Mouse (Mus musculus) stomach, postnatal 0 days (tissue): ENCODE measurements around the gene Zfp874a. TPM values are rescaled to one million over a fixed set of nuclear protein-coding genes. Genes with fewer than 3 reads are reported as not detected.
A peak's percentile ranks its signal among the peaks of the same experiment; 100 is the strongest.
"Not testable (repeated sequence)": the region's sequence is repeated elsewhere in the genome, so short reads cannot be mapped to it uniquely, and the experiment has no call there.

Experiments
- ATAC-seq: fragments of 200-750 bp; cut with Nextera tagmentation; 2 replicates; pipeline ENCODE4 v1.8.0; 2017; ENCODE audit not compliant: low FRiP score, low TSS enrichment
- DNase-seq: peaks from one replicate; pipeline ENCODE4 v3.0.0-alpha.2; 2016; ENCODE audit warnings: low spot score
- H3K27ac ChIP-seq: fragments of 300-500 bp; sonication (generic); replicated peaks from 2 replicates; pipeline ENCODE4 v1.5.1; 2014; ENCODE audit warnings: mild to moderate bottlenecking, control low read depth
- H3K27me3 ChIP-seq: fragments of 300-500 bp; sonication (generic); 2 replicates; pipeline ENCODE4 v1.6.1; 2014; ENCODE audit warnings: low read length; ENCODE audit not compliant: control insufficient read depth, insufficient read depth
- H3K36me3 ChIP-seq: fragments of 300-500 bp; sonication (generic); 2 replicates; pipeline ENCODE4 v1.6.1; 2014; ENCODE audit warnings: low read length, mixed read lengths; ENCODE audit not compliant: control insufficient read depth, insufficient read depth
- H3K4me1 ChIP-seq: fragments of 300-500 bp; sonication (generic); replicated peaks from 2 replicates; pipeline ENCODE4 v1.6.1; 2014; ENCODE audit warnings: antibody characterized with exemption; ENCODE audit not compliant: control insufficient read depth, insufficient read depth
- H3K4me2 ChIP-seq: fragments of 300-500 bp; sonication (generic); replicated peaks from 2 replicates; pipeline ENCODE4 v1.6.1; 2014; ENCODE audit warnings: low read depth, mild to moderate bottlenecking, control low read depth, moderate library complexity
- H3K4me3 ChIP-seq: fragments of 300-500 bp; sonication (generic); 2 replicates; pipeline ENCODE4 v1.5.1; 2014; ENCODE audit warnings: low read depth, low read length, control low read depth
- H3K9ac ChIP-seq: fragments of 300-500 bp; sonication (generic); 2 replicates; pipeline ENCODE4 v1.6.1; 2014; ENCODE audit warnings: mild to moderate bottlenecking, low read length, control low read depth, mixed read lengths
- H3K9me3 ChIP-seq: fragments of 300-500 bp; sonication (generic); 2 replicates; pipeline ENCODE4 v1.6.1; 2016; ENCODE audit warnings: low read length; ENCODE audit not compliant: control insufficient read depth
- CTCF ChIP-seq: IDR thresholded peaks from 2 replicates; pipeline ENCODE4 v1.5.1; 2016; ENCODE audit warnings: antibody characterized with exemption, low read depth, mild to moderate bottlenecking, moderate library complexity
- EP300 ChIP-seq: optimal IDR thresholded peaks from 2 replicates; pipeline ENCODE3; 2016; ENCODE audit warnings: antibody characterized with exemption
- WGBS: fragments of 180-500 bp; shearing (Covaris S2); extraction: QIAGEN DNeasy Blood & Tissue Kit; methylation state at CpG from one replicate; pipeline ENCODE4 v1.1.7; 2014; 5-methylcytosine and 5-hydroxymethylcytosine counted together
- polyA plus RNA-seq: library from polyadenylated mRNA; unstranded; fragments of >200 nt; fragmentation: Nextera tagmentation; extraction: Ambion mirVana; gene quantifications from 2 replicates; pipeline ENCODE4 v1.2.1, GENCODE M21; 2015

Gene Zfp874a
- polyA plus RNA-seq, 1 experiment from 2014 or later: 4.6 TPM

DNA sequence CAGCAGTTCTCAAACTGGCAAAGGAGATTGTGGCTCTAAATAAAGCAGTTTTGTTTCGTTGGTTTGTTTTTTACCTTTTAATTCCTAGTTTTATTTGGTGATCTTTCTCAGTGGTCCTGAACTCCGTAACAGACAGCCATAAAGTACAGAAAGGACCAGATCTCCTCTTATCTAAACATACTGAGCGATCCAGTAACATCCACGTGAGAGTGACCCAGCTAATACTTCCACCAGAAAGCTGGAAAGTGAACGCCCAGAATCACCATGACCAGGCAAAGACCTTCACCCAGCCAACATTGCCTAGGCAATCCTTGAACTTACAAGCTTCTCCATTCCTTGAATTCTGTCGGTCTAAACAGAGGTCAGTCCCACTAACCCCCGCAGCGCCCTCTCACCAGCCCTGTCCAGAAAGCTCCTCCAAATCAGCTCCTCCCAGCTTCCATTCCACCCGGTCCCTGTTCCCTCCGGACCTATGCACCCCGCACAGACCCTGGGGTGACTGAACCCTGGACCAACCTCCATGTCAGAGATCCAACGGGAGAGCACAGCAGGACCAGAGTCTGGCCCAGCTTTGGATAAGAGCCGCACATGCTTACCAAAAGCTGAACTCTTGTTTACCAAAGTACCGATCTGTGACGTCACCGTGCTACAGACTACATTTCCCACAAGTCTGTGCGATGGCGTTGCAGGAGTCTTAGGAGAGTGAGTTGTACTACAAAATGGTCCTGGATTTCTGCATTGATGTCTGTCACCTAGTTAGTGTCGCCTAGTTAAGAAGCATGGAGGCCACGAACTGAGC, 32.4 kb upstream of the Zfp874a start, which contains the start of gene Zfp874b:
Gene Zfp874b, minus strand, starts transcription at position 634 of the 799 bp plus-strand sequence.
- Histone ChIP-seq H3K4me1 (no peaks in the 10 kb centered on the region), H3K4me3 (peak within 1 kb of the TSS; percentile 59), H3K9me3 (no peaks in the 10 kb centered on the region), H3K4me2 (peak within 1 kb of the TSS; percentile 52), H3K9ac (peak within 1 kb of the TSS; percentile 56), H3K36me3 (no peaks in the 10 kb centered on the region), H3K27me3 (no peaks in the 10 kb centered on the region), H3K27ac (no peak within 1 kb of the TSS; the same call in 1 of the 2 replicates)
- WGBS: 2% methylated on average over 20 of the region's 20 CpGs
- ATAC-seq (peak; percentile 96), DNase-seq (peak; percentile 87)
- no peak for TF ChIP-seq EP300
- TF ChIP-seq CTCF: no peak

DNA sequence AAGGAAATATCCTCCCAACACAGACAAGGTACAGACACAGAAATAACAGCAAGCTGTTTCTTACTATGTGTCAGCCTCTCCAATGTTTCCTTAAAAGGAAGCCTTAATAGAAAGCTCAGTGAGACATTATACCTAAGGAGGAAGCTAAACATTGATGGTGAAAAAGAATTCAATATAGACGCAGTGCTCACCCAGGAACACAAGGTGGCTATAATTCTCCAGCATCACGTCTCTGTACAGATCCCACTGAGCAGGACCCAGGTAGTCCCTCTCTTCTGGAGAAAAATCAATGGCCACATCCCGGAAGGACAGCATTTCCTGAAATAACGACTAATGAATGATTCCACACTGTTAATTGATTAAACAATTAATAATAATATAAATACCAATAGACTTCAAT, 30.1 kb upstream of the Zfp874a start:
- no peak for ATAC-seq
- Histone ChIP-seq H3K4me1 (no peaks in the 10 kb centered on the region), H3K27ac (no peak overlapping the region), H3K4me3 (no peak overlapping the region), H3K9ac (no peak overlapping the region), H3K36me3 (no peaks in the 10 kb centered on the region), H3K27me3 (no peaks in the 10 kb centered on the region), H3K4me2 (no peak overlapping the region), H3K9me3 (no peaks in the 10 kb centered on the region)
- DNase-seq: no peak
- TF ChIP-seq CTCF (peak; percentile 29; the same call in 1 of the 2 replicates), EP300 (no peak)
- WGBS: 58% methylated on average over 4 of the region's 4 CpGs

DNA sequence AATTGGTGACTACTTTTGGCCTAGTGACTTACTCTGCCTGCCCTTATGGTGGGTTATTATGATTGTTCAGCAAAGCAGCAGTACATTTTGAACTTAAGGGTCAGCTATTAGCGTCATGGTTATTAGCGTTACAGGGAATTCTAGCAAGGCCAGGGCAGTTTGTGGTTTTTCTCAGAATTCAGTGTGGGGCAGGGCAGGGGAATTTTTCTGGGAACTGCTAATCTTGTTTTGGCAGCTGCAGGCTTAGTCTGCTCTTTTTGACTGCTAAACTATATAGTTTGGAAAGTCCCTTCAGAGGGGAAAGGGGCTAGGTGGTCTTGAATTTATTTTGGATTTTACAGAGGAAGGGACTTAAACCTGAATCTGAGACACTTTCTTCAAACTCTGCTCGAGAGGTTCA, 17.9 kb upstream of the Zfp874a start:
- WGBS: 88% methylated on average over 3 of the region's 3 CpGs
- ATAC-seq (no peak), DNase-seq (no peak)
- no peaks in the 10 kb centered on the region for H3K27me3 ChIP-seq
- no peak overlapping the region for H3K27ac ChIP-seq
- no peak overlapping the region for H3K9ac ChIP-seq
- H3K36me3 ChIP-seq: no peaks in the 10 kb centered on the region
- no peak overlapping the region for H3K4me2 ChIP-seq
- H3K4me3 ChIP-seq: no peak overlapping the region
- no peak for TF ChIP-seq EP300
- no peak for TF ChIP-seq CTCF
- H3K4me1 ChIP-seq: no peaks in the 10 kb centered on the region
- no peaks in the 10 kb centered on the region for H3K9me3 ChIP-seq

DNA sequence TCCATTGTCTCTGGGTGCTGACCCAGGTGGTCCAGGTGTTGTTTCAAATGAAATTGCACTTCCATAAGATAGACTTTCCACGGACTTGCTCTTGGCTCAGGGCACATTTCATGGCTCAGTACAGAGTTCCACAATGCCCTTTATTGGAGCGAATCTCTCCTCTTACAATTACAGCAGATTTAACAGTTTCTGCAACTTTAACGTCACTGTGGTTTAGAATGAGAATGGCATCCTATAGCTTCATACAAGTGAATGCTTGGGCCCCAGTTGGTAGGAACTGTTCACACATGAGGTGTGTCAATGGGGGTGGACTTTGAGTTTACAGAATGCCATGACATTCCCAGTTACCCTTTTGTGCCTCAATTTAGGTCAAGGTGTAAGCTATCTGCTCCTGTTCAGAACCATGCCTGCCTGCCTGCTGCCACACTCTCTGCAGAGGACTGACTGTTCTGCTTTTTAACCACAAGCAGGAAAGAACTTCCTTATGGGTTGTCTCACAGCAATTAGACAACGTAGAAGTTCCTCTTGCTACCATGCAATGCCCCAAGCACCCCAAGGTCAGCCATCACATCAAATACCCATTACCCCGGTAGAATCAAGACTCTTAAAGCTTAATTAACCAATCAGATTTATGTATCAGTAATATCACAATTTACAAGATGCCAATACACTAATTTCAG, 12.2 kb upstream of the Zfp874a start:
- not testable (repeated sequence) for H3K27me3 ChIP-seq, ATAC-seq
- 86% methylated on average over 2 of the region's 5 CpGs for WGBS

DNA sequence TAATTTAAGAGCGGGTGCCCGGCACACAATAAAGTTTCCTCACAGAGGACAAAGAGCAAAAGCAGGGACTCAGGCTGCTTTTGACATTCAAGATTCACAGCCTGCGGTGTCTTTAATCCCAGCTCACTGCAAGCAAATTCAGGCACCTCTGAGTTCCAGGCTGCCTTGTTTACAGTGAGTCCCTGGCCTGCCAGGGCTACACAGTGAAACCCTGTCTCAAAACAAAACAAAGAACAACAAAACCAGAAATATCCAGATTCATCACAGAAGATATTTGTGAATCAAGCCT, 541 bp upstream of the Zfp874a start:
- TF ChIP-seq CTCF: no peak
- no peak for TF ChIP-seq EP300
- DNase-seq: no peak
- no peaks in the 10 kb centered on the region for H3K9me3 ChIP-seq
- H3K27ac ChIP-seq: no peak overlapping the region
- peak overlapping the region; percentile 9; the same call in 1 of the 2 replicates for H3K9ac ChIP-seq
- ATAC-seq: peak; percentile 14; the same call in 1 of the 2 replicates
- H3K36me3 ChIP-seq: no peaks in the 10 kb centered on the region
- peak overlapping the region; percentile 54 for H3K4me3 ChIP-seq
- H3K4me1 ChIP-seq: no peaks in the 10 kb centered on the region
- no peaks in the 10 kb centered on the region for H3K27me3 ChIP-seq
- 4% methylated on average over 3 of the region's 3 CpGs for WGBS
- H3K4me2 ChIP-seq: peak overlapping the region; percentile 69

More for the DNA sequence above, 12.2 kb upstream of the Zfp874a start:
- H3K9ac ChIP-seq, H3K9me3 ChIP-seq, H3K4me2 ChIP-seq, DNase-seq, H3K27ac ChIP-seq, H3K4me3 ChIP-seq, H3K36me3 ChIP-seq, H3K4me1 ChIP-seq: not testable (repeated sequence)

DNA sequence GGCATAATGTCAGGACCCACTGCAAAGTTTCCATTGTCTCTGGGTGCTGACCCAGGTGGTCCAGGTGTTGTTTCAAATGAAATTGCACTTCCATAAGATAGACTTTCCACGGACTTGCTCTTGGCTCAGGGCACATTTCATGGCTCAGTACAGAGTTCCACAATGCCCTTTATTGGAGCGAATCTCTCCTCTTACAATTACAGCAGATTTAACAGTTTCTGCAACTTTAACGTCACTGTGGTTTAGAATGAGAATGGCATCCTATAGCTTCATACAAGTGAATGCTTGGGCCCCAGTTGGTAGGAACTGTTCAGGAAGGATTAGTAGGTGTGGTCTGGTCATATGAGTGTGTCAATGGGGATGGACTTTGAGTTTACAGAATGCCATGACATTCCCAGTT, 14.3 kb downstream of the Zfp874a start:
- not testable (repeated sequence) for H3K9me3 ChIP-seq, H3K27ac ChIP-seq, H3K36me3 ChIP-seq, H3K9ac ChIP-seq, ATAC-seq, H3K4me1 ChIP-seq, H3K4me2 ChIP-seq, H3K4me3 ChIP-seq, DNase-seq, H3K27me3 ChIP-seq
- WGBS: 86% methylated on average over 1 of the region's 3 CpGs
